Mouse (Mus musculus) bone marrow, adult 2 months (tissue): Measurements from ENCODE around the gene Vps8.

Experiments used
- CTCF ChIP-seq: fragments of 200-500 bp; IDR thresholded peaks from 2 replicates; pipeline ENCODE4 v1.5.1; 2011; ENCODE audit warnings: low read length, control low read depth; ENCODE audit not compliant: control insufficient read depth, insufficient read depth
- POLR2A ChIP-seq: fragments of 200-500 bp; IDR thresholded peaks from 2 replicates; pipeline ENCODE4 v1.6.1; 2011; ENCODE audit warnings: low read depth, mild to moderate bottlenecking, control low read depth, low read length, borderline replicate concordance; ENCODE audit not compliant: control insufficient read depth

DNA sequence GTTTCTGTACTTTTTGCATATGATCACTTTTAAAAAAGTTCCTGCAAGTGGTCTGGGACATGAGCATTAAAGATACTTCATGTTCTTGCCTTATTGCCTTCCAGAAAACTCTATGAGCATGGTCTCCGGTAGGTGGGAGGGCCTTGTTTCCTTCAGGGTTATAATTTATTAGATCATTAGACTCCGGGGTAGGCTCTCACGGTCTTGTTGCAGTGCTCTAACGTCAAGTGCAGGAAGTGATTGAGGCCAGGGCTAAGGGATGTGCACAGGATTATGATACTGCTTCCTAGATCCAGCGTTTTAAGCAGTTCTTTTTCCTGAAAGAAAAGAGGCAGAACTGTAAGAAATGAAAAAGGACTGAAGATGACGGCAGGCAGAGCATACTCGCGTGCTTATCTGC, 27.0 kb downstream of the Vps8 start:
- no peak for TF ChIP-seq POLR2A
- TF ChIP-seq CTCF, result no peak
